Mouse (Mus musculus): ENCODE measurements around the gene Cass4. TPM values are rescaled to one million over a fixed set of nuclear protein-coding genes. Genes with fewer than 3 reads are reported as not detected.

The Cass4 gene
- polyA plus RNA-seq, 1 experiment from 2014 or later, result 1.1 TPM

DNA sequence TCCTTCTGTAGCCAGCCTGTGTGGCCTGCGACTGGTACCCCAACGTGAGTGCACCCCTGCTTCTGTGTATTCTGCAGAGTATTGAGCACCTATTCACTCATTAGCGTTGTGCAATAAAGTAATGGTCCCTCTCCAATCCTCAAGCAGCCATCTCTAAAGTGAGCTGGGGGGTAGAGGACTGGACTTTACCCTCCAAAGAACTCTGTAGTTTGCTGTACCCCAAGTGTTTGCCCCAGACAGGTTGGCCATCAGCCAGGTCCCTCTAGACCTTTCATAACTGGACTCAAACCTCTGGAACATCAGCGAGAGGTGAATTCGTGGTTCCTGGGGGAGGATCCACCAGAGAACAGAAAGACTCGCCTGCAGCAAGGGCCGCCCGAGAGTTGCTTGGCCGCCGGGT is 58.9 kb downstream of the Cass4 start:
- no peak overlapping the region for H3K9ac ChIP-seq (ENCODE audit: low read depth, low read length)
- no peak for ATAC-seq (replicated peaks; ENCODE audit: low FRiP score)
- no peak overlapping the region for H3K27ac ChIP-seq (ENCODE audit: low read depth, low read length)
- H3K36me3 ChIP-seq (ENCODE audit: control insufficient read depth, insufficient read depth, low read length), result peaks cover 29% of the 10 kb centered on the region
- H3K4me1 ChIP-seq (replicated peaks; ENCODE audit: control insufficient read depth, insufficient read depth, low read length), result no peaks in the 10 kb centered on the region
- 93% methylated on average over 10 of the region's 10 CpGs for WGBS
- H3K27me3 ChIP-seq (replicated peaks; ENCODE audit: control insufficient read depth, insufficient read depth, low read length), result no peaks in the 10 kb centered on the region
- no peak overlapping the region for H3K4me2 ChIP-seq
- no peak overlapping the region for H3K4me3 ChIP-seq (ENCODE audit: low read depth, low read length)
- H3K9me3 ChIP-seq (ENCODE audit: control insufficient read depth, low read length), result no peaks in the 10 kb centered on the region
- no peak for DNase-seq (ENCODE audit: low spot score)

- Histone ChIP-seq H3K4me1 (replicated peaks; ENCODE audit: control insufficient read depth, insufficient read depth, low read length) (no peaks in the 10 kb centered on the region), H3K27ac (ENCODE audit: low read depth, low read length) (no peak within 1 kb of the TSS), H3K9ac (ENCODE audit: low read depth, low read length) (no peak within 1 kb of the TSS), H3K9me3 (ENCODE audit: control insufficient read depth, low read length) (no peaks in the 10 kb centered on the region), H3K36me3 (ENCODE audit: control insufficient read depth, insufficient read depth, low read length) (peaks cover 2% of the 10 kb centered on the region), H3K4me2 (no peak within 1 kb of the TSS), H3K4me3 (ENCODE audit: low read depth, low read length) (no peak within 1 kb of the TSS), H3K27me3 (replicated peaks; ENCODE audit: control insufficient read depth, insufficient read depth, low read length) (no peaks in the 10 kb centered on the region)
- no peak for ATAC-seq (replicated peaks; ENCODE audit: low FRiP score)
- DNase-seq (ENCODE audit: low spot score), result no peak
- WGBS, result 90% methylated on average over 11 of the region's 11 CpGs
Observed at GRCm38 (mm10) chr2:172458496-172458895, 64.9 kb downstream of the Cass4 start, which contains the start of gene Gcnt7. Gcnt7 (minus strand) TSS chr2:172458596.

GRCm38 (mm10) chr2:172460647-172461046 is 67.1 kb downstream of the Cass4 start:
- no peaks in the 10 kb centered on the region for H3K27me3 ChIP-seq (replicated peaks; ENCODE audit: control insufficient read depth, insufficient read depth, low read length)
- no peak overlapping the region for H3K4me3 ChIP-seq (ENCODE audit: low read depth, low read length)
- no peak for DNase-seq (ENCODE audit: low spot score)
- H3K4me2 ChIP-seq, result no peak overlapping the region
- no peak overlapping the region for H3K27ac ChIP-seq (ENCODE audit: low read depth, low read length)
- no peaks in the 10 kb centered on the region for H3K4me1 ChIP-seq (replicated peaks; ENCODE audit: control insufficient read depth, insufficient read depth, low read length)
- ATAC-seq (replicated peaks; ENCODE audit: low FRiP score), result no peak
- H3K9me3 ChIP-seq (ENCODE audit: control insufficient read depth, low read length), result no peaks in the 10 kb centered on the region
- 83% methylated on average over 2 of the region's 2 CpGs for WGBS
- no peak overlapping the region for H3K9ac ChIP-seq (ENCODE audit: low read depth, low read length)
- peaks cover 12% of the 10 kb centered on the region for H3K36me3 ChIP-seq (ENCODE audit: control insufficient read depth, insufficient read depth, low read length)

DNA sequence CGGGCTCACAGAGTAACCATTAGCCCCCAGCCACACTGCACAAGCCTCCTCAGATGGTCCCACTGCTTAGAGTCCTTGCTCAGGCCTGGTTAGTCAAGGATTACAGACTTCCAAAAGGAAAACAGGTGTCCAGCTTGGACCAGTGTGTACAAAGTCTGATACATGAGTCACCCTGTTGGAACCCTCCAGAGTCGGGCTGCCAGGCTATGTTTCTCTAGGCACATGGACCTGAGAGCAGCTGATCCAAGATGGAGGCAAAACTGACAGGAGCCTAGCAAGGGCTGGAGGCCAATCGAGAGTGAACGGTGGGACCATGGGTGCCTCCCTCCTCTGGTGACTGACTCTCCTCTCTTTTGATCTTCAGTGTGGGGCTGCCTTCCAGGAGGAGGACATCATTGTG is 69.2 kb downstream of the Cass4 start:
- H3K27ac ChIP-seq (ENCODE audit: low read depth, low read length), result no peak overlapping the region
- no peaks in the 10 kb centered on the region for H3K9me3 ChIP-seq (ENCODE audit: control insufficient read depth, low read length)
- H3K4me3 ChIP-seq (ENCODE audit: low read depth, low read length), result no peak overlapping the region
- 91% methylated on average over 4 of the region's 4 CpGs for WGBS
- H3K27me3 ChIP-seq (replicated peaks; ENCODE audit: control insufficient read depth, insufficient read depth, low read length), result no peaks in the 10 kb centered on the region
- no peaks in the 10 kb centered on the region for H3K4me1 ChIP-seq (replicated peaks; ENCODE audit: control insufficient read depth, insufficient read depth, low read length)
- ATAC-seq (replicated peaks; ENCODE audit: low FRiP score) (no peak), DNase-seq (ENCODE audit: low spot score) (no peak)
- peaks cover 20% of the 10 kb centered on the region for H3K36me3 ChIP-seq (ENCODE audit: control insufficient read depth, insufficient read depth, low read length)
- no peak overlapping the region for H3K9ac ChIP-seq (ENCODE audit: low read depth, low read length)
- no peak overlapping the region for H3K4me2 ChIP-seq

GRCm38 (mm10) chr2:172466427-172467132 is 73.0 kb downstream of the Cass4 start:
- H3K4me2 ChIP-seq, result no peak overlapping the region
- DNase-seq (ENCODE audit: low spot score) (no peak), ATAC-seq (replicated peaks; ENCODE audit: low FRiP score) (no peak)
- no peaks in the 10 kb centered on the region for H3K27me3 ChIP-seq (replicated peaks; ENCODE audit: control insufficient read depth, insufficient read depth, low read length)
- WGBS, result 92% methylated on average over 11 of the region's 11 CpGs
- no peak overlapping the region for H3K27ac ChIP-seq (ENCODE audit: low read depth, low read length)
- H3K9me3 ChIP-seq (ENCODE audit: control insufficient read depth, low read length), result no peaks in the 10 kb centered on the region
- no peak overlapping the region for H3K9ac ChIP-seq (ENCODE audit: low read depth, low read length)
- no peak overlapping the region for H3K4me3 ChIP-seq (ENCODE audit: low read depth, low read length)
- no peaks in the 10 kb centered on the region for H3K4me1 ChIP-seq (replicated peaks; ENCODE audit: control insufficient read depth, insufficient read depth, low read length)
- H3K36me3 ChIP-seq (ENCODE audit: control insufficient read depth, insufficient read depth, low read length), result peaks cover 34% of the 10 kb centered on the region

DNA sequence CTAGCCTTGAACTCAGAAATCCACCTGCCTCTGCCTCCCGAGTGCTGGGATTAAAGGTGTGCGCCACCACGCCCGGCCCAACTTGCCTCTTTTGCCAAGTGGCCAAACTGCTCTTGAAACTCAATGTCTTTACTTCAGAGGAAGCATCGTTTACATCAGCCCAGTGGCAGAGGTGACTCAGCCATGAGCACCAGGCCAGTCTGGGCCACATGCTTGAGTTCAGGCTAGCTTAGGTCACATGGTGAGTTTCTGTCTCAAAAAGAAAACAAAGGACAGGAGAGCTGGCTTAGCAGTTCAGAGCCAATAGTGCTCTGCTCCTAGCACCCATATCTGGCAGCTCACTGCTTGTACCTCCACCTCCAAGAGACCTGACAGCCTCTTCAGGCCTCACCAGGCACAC is 73.6 kb downstream of the Cass4 start:
- Histone ChIP-seq H3K4me1 (replicated peaks; ENCODE audit: control insufficient read depth, insufficient read depth, low read length) (no peaks in the 10 kb centered on the region), H3K27me3 (replicated peaks; ENCODE audit: control insufficient read depth, insufficient read depth, low read length) (no peaks in the 10 kb centered on the region), H3K9me3 (ENCODE audit: control insufficient read depth, low read length) (no peaks in the 10 kb centered on the region), H3K4me3 (ENCODE audit: low read depth, low read length) (no peak overlapping the region), H3K9ac (ENCODE audit: low read depth, low read length) (no peak overlapping the region), H3K27ac (ENCODE audit: low read depth, low read length) (no peak overlapping the region), H3K4me2 (no peak overlapping the region), H3K36me3 (ENCODE audit: control insufficient read depth, insufficient read depth, low read length) (peaks cover 34% of the 10 kb centered on the region)
- WGBS, result 90% methylated on average over 5 of the region's 5 CpGs
- ATAC-seq (replicated peaks; ENCODE audit: low FRiP score) (no peak), DNase-seq (ENCODE audit: low spot score) (no peak)

DNA sequence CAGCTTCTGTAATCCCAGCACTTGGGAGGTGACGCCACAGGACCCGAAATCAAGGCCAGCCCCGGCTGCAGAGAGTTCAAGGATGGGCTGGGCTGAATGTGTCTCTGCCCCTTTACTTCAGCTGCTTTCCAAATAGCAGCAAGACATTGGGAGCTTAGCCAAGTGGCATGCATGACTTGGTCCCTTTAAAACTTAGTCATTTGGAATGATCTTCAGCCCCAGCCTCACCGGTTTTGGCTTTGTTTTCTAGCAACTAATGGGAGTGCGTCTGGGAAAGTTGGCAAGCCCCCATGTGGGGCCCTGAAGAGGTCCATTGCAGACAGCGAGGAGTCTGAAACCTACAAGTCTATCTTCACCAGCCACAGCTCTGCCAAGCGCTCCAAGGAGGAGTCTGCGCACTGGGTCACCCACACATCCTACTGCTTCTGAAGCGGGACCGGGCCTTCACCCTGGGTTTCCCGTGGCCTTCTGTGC is 74.8 kb downstream of the Cass4 start:
- H3K4me3 ChIP-seq (ENCODE audit: low read depth, low read length), result no peak overlapping the region
- ATAC-seq (replicated peaks; ENCODE audit: low FRiP score) (no peak), DNase-seq (ENCODE audit: low spot score) (no peak)
- H3K4me1 ChIP-seq (replicated peaks; ENCODE audit: control insufficient read depth, insufficient read depth, low read length), result no peaks in the 10 kb centered on the region
- H3K27ac ChIP-seq (ENCODE audit: low read depth, low read length), result no peak overlapping the region
- no peaks in the 10 kb centered on the region for H3K27me3 ChIP-seq (replicated peaks; ENCODE audit: control insufficient read depth, insufficient read depth, low read length)
- no peak overlapping the region for H3K9ac ChIP-seq (ENCODE audit: low read depth, low read length)
- H3K4me2 ChIP-seq, result no peak overlapping the region
- H3K9me3 ChIP-seq (ENCODE audit: control insufficient read depth, low read length), result no peaks in the 10 kb centered on the region
- WGBS, result 91% methylated on average over 11 of the region's 11 CpGs
- H3K36me3 ChIP-seq (ENCODE audit: control insufficient read depth, insufficient read depth, low read length), result peaks cover 32% of the 10 kb centered on the region

DNA sequence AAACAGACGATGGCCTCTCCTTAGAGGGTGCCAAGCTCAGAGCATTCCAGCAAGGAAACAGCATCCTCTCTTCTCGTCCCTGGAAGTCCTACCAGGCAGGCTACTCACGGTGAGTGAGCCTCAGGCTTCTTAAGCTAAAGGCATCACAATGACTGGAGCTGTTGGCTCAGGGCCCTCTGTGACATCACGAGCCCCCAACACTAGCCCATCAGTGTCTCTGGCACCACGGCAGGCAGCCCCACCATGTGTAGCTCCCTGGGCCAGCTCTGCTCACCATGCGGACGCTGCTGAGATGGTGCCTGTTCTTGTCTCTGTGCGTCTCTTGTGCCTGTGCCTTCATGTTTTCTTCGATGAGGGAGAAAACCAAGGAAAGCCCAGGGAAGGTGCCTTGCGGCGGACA is 78.7 kb downstream of the Cass4 start, which contains the start of gene Fam209:
Gene Fam209, plus strand, starts transcription at position 203 of the 400 bp plus-strand sequence.
- Histone ChIP-seq H3K9ac (ENCODE audit: low read depth, low read length) (no peak within 1 kb of the TSS), H3K4me3 (ENCODE audit: low read depth, low read length) (no peak within 1 kb of the TSS), H3K4me1 (replicated peaks; ENCODE audit: control insufficient read depth, insufficient read depth, low read length) (peaks cover 3% of the 10 kb centered on the region; the same call in 1 of the 2 replicates), H3K36me3 (ENCODE audit: control insufficient read depth, insufficient read depth, low read length) (peaks cover 14% of the 10 kb centered on the region), H3K27ac (ENCODE audit: low read depth, low read length) (no peak within 1 kb of the TSS), H3K27me3 (replicated peaks; ENCODE audit: control insufficient read depth, insufficient read depth, low read length) (no peaks in the 10 kb centered on the region), H3K9me3 (ENCODE audit: control insufficient read depth, low read length) (no peaks in the 10 kb centered on the region), H3K4me2 (no peak within 1 kb of the TSS)
- ATAC-seq (replicated peaks; ENCODE audit: low FRiP score), result no peak
- 87% methylated on average over 11 of the region's 11 CpGs for WGBS
- DNase-seq (ENCODE audit: low spot score), result no peak

DNA sequence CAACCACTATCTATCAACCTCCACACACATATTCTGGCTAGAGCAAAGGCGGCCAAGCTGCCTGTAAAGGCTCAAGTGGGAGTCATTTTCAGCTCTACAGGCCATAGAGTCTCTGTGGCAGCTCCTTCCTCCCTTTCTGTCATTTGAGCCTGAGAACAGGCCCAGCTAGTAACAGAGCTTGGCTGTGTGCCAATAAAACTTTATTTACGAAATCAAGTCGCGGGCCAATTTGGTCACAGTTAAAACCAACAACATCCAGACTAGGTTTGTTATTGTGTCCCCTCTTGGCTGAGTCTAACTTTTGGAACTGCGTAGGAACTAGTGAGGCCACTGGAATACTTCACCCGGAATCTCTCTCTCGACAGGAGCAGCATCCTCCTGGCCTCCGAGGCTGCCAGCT is 80.0 kb downstream of the Cass4 start:
- Histone ChIP-seq H3K4me1 (replicated peaks; ENCODE audit: control insufficient read depth, insufficient read depth, low read length) (peaks cover 3% of the 10 kb centered on the region; the same call in 1 of the 2 replicates), H3K9ac (ENCODE audit: low read depth, low read length) (no peak overlapping the region), H3K36me3 (ENCODE audit: control insufficient read depth, insufficient read depth, low read length) (peaks cover 8% of the 10 kb centered on the region), H3K27me3 (replicated peaks; ENCODE audit: control insufficient read depth, insufficient read depth, low read length) (no peaks in the 10 kb centered on the region), H3K4me2 (no peak overlapping the region), H3K4me3 (ENCODE audit: low read depth, low read length) (no peak overlapping the region), H3K9me3 (ENCODE audit: control insufficient read depth, low read length) (no peaks in the 10 kb centered on the region), H3K27ac (ENCODE audit: low read depth, low read length) (no peak overlapping the region)
- ATAC-seq (replicated peaks; ENCODE audit: low FRiP score) (no peak), DNase-seq (ENCODE audit: low spot score) (no peak)
- 81% methylated on average over 8 of the region's 8 CpGs for WGBS

Data from liver, embryonic 11.5 days (tissue).